Mouse (Mus musculus) E14TG2a.4 (cell line): ENCODE results near the gene Nedd9.

Source experiments
- CTCF ChIP-seq: conservative IDR thresholded peaks from 2 replicates; pipeline ENCODE4 v1.5.1; 2014; ENCODE audit warnings: low read length
- POU5F1 ChIP-seq: IDR thresholded peaks from 2 replicates; pipeline ENCODE4 v1.6.1; 2014; ENCODE audit warnings: low read length, borderline replicate concordance

- TF ChIP-seq POU5F1 (no peak), CTCF (no peak)
Observed at GRCm38 (mm10) chr13:41487409-41487743, 214 bp upstream of the Nedd9 start.
